Mouse (Mus musculus) forebrain, postnatal 0 days (tissue): ENCODE measurements around the gene Ptprm. TPM values are rescaled to one million over a fixed set of nuclear protein-coding genes. Genes with fewer than 3 reads are reported as not detected.

ENCODE experiments used
- ATAC-seq: fragments of 200-750 bp; cut with Nextera tagmentation; 2 replicates; pipeline ENCODE4 v1.8.0; 2017; ENCODE audit warnings: mild to moderate bottlenecking, moderate library complexity
- DNase-seq: peaks from one replicate; pipeline ENCODE4 v3.0.0-alpha.2; 2015
- H3K27ac ChIP-seq: fragments of 300-500 bp; sonication (generic); 2 replicates; pipeline ENCODE4 v1.5.1; 2014; ENCODE audit warnings: low read depth, mild to moderate bottlenecking, antibody characterized with exemption, low read length, moderate library complexity, mixed read lengths
- H3K27me3 ChIP-seq: fragments of 300-500 bp; sonication (generic); 2 replicates; pipeline ENCODE4 v1.6.1; 2014; ENCODE audit warnings: mild to moderate bottlenecking, low read length, mixed read lengths; ENCODE audit not compliant: insufficient read depth
- H3K36me3 ChIP-seq: fragments of 300-500 bp; sonication (generic); 2 replicates; pipeline ENCODE4 v1.6.1; 2014; ENCODE audit warnings: mild to moderate bottlenecking, moderate library complexity; ENCODE audit not compliant: insufficient read depth
- H3K4me1 ChIP-seq: fragments of 300-500 bp; sonication (generic); 2 replicates; pipeline ENCODE4 v1.6.1; 2014; ENCODE audit warnings: antibody characterized with exemption; ENCODE audit not compliant: insufficient read depth
- H3K4me2 ChIP-seq: fragments of 300-500 bp; sonication (generic); 2 replicates; pipeline ENCODE4 v1.6.1; 2014; ENCODE audit warnings: low read depth, mild to moderate bottlenecking, moderate library complexity
- H3K4me3 ChIP-seq: fragments of 300-500 bp; sonication (generic); 2 replicates; pipeline ENCODE4 v1.5.1; 2014; ENCODE audit warnings: low read depth, low read length, mixed read lengths
- H3K9ac ChIP-seq: fragments of 300-500 bp; sonication (generic); 2 replicates; pipeline ENCODE4 v1.6.1; 2014; ENCODE audit warnings: mild to moderate bottlenecking
- H3K9me3 ChIP-seq: fragments of 300-500 bp; sonication (generic); 2 replicates; pipeline ENCODE4 v1.6.1; 2016; ENCODE audit warnings: low read length
- CTCF ChIP-seq: sonication (generic); IDR thresholded peaks from 2 replicates; pipeline ENCODE4 v1.5.1; 2016; ENCODE audit warnings: antibody characterized with exemption, control low read depth, low read depth
- WGBS: fragments of 180-500 bp; shearing (Covaris S2); extraction: QIAGEN DNeasy Blood & Tissue Kit; methylation state at CpG from one replicate; pipeline ENCODE4 v1.1.7; 2014; 5-methylcytosine and 5-hydroxymethylcytosine counted together
- polyA plus RNA-seq: library from polyadenylated mRNA; unstranded; fragments of >200 nt; fragmentation: Nextera tagmentation; extraction: Ambion mirVana; gene quantifications from 2 replicates; pipeline ENCODE4 v1.2.1, GENCODE M21; 2015
- total RNA-seq: library from RNA; depleted of rRNA; stranded (reverse); fragments of >200 nt; gene quantifications from 2 replicates; pipeline ENCODE4 v1.2.3, GENCODE M21; 2014

Ptprm gene
- total and polyA plus RNA-seq, 2 experiments from 2014 or later, result 12.9 to 33.2 TPM

DNA sequence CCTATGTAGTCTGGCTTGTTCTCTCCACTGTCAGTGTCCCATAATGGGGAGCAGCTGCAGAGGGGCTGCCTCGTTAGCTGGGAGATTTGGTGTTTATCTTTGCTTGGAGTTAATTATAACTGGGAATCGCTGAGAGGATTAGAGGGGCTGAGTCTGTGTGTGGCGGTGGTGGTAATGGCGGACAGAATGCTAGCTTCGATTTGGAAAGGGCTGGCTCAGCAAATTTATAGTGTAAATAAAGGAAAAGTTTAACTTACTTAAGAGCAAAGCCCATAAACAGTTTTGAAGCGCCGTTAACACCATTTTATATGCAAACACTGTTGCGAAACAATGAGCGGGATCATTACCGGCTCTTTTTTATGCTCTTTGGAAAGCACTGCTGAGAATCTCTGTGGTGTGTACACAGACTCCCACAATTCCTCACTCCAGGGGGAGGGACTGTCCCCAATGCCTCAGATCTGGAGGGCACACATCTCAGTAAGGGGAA is 597.2 kb downstream of the Ptprm start:
- Histone ChIP-seq H3K27ac (no peak overlapping the region), H3K4me1 (no peaks in the 10 kb centered on the region), H3K27me3 (no peaks in the 10 kb centered on the region), H3K9me3 (no peaks in the 10 kb centered on the region), H3K4me3 (peak overlapping the region; percentile 17), H3K36me3 (no peaks in the 10 kb centered on the region), H3K4me2 (peak overlapping the region; percentile 41), H3K9ac (no peak overlapping the region)
- TF ChIP-seq CTCF, result no peak
- DNase-seq, result peak; percentile 64
- 9% methylated on average over 10 of the region's 10 CpGs for WGBS
- ATAC-seq, result peak; percentile 86

DNA sequence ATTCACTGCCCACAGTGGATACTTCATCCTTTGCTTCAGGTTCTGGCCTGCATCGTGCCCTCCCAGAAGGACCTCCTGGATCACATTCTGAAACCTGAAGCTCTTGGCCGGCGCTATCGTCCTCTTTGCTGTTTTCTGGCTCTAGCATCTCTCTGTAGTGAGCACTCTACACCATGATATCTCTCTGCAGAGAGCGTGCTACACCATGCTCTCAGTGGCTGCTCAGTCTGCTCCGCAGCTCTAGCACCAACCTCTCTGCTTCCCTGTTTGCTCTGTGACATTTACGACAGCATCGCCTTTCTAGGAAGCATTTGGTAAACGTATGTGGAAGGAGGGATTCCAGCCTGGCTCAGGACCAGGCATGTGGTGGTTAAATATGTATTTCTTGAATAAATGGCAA is 597.8 kb downstream of the Ptprm start:
- Histone ChIP-seq H3K4me2 (peak overlapping the region; percentile 41), H3K27me3 (no peaks in the 10 kb centered on the region), H3K4me1 (no peaks in the 10 kb centered on the region), H3K36me3 (no peaks in the 10 kb centered on the region), H3K4me3 (no peak overlapping the region), H3K9me3 (no peaks in the 10 kb centered on the region), H3K27ac (0 out of 2 replicates have a peak overlapping the region, but pooled peaks have one; percentile 21), H3K9ac (no peak overlapping the region)
- peak; percentile 44 for ATAC-seq
- peak; percentile 50 for DNase-seq
- 60% methylated on average over 9 of the region's 9 CpGs for WGBS
- no peak for TF ChIP-seq CTCF

DNA sequence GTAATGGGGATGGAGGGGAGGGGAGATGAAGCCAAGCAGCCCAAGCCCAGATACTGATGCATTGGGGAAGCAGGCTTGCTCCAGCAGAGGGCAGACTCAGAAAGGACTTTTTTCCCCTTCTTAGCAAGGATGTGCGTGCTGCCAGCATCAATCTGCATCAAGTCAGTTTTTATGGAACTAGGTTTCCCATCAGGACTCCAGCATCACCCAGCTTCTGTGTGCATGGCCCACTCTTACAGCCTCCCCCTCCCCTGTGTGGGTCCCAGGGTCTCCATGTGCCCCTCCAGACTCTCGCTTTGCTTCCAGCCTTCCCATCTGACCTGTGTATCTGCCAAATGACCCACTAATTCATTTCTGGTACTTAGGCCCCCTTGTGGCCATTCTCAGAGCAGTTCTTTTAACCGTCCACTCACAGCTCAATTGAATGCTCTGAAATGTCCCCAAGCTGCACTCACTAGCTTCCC is 599.0 kb downstream of the Ptprm start:
- Histone ChIP-seq H3K36me3 (no peaks in the 10 kb centered on the region), H3K27ac (no peak overlapping the region)
- ATAC-seq, result peak; percentile 40; the same call in 1 of the 2 replicates

DNA sequence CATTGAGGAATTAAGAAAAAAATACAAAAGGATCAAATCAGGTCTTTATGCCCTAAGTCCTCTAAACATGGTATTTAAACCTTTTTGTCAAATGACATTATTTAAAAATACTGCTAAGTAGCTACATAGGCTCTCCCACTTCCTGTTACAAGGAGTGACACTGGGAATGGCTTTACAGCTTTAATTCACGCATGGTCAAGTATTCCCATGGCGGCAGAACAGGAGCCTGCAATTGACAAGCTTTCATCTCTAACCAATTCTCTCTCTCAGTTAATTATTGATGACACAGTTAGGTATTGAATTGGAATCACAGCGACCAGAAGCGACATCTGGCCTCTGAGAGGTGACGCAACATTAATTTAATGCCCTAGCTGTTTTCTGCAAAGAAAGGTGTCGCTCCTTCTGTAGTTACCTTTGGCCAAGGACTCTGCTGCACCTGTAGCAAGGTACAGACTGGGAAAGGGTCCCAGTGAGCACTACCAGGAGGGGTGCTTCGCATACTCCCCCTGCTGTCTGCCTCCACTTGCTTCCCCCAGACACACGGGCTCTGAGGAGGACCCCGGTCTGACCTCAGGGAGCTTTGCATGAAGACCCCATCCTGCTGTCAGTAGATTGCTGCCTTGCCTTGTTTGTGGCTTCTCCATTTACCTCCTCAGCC is 599.9 kb downstream of the Ptprm start:
- no peaks in the 10 kb centered on the region for H3K36me3 ChIP-seq
- no peak overlapping the region for H3K4me3 ChIP-seq
- H3K4me1 ChIP-seq, result no peaks in the 10 kb centered on the region
- H3K27me3 ChIP-seq, result no peaks in the 10 kb centered on the region
- H3K9me3 ChIP-seq, result no peaks in the 10 kb centered on the region
- H3K9ac ChIP-seq, result no peak overlapping the region
- no peak for DNase-seq
- no peak overlapping the region for H3K4me2 ChIP-seq
- no peak for ATAC-seq
- no peak for TF ChIP-seq CTCF
- WGBS, result 78% methylated on average over 9 of the region's 9 CpGs
- H3K27ac ChIP-seq, result no peak overlapping the region

More for the DNA sequence above, 599.0 kb downstream of the Ptprm start:
- peak; percentile 66 for TF ChIP-seq CTCF
- no peaks in the 10 kb centered on the region for H3K9me3 ChIP-seq
- H3K4me2 ChIP-seq, result no peak overlapping the region
- no peak overlapping the region for H3K9ac ChIP-seq
- no peaks in the 10 kb centered on the region for H3K4me1 ChIP-seq
- WGBS, result 12% methylated on average over 3 of the region's 3 CpGs
- no peak overlapping the region for H3K4me3 ChIP-seq
- DNase-seq, result peak; percentile 77
- H3K27me3 ChIP-seq, result no peaks in the 10 kb centered on the region

DNA sequence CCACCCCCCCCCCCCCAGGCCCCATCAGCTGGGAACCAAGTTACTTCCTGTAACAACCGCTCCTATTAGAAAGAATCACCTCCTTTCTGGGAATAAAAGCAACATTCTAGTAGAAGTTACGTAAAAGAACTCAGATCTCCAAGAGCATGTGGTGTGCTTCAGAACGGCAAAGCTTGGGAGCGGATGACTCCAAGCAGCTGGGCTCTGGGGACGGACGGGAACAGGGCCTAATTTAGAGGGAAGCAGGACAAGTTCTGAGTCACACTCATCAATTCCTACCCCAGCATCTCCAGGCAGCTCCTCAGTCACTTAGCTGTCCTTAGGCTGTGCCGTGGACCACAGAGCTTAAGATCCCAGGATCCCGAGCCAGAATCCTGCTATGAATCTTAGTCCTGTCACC is 602.5 kb downstream of the Ptprm start:
- DNase-seq, result no peak
- H3K27me3 ChIP-seq, result no peaks in the 10 kb centered on the region
- H3K9ac ChIP-seq, result no peak overlapping the region
- H3K4me2 ChIP-seq, result no peak overlapping the region
- H3K4me1 ChIP-seq, result no peaks in the 10 kb centered on the region
- no peak overlapping the region for H3K4me3 ChIP-seq
- 90% methylated on average over 8 of the region's 8 CpGs for WGBS
- H3K27ac ChIP-seq, result no peak overlapping the region
- no peaks in the 10 kb centered on the region for H3K9me3 ChIP-seq
- TF ChIP-seq CTCF, result no peak
- no peaks in the 10 kb centered on the region for H3K36me3 ChIP-seq
- ATAC-seq, result no peak

DNA sequence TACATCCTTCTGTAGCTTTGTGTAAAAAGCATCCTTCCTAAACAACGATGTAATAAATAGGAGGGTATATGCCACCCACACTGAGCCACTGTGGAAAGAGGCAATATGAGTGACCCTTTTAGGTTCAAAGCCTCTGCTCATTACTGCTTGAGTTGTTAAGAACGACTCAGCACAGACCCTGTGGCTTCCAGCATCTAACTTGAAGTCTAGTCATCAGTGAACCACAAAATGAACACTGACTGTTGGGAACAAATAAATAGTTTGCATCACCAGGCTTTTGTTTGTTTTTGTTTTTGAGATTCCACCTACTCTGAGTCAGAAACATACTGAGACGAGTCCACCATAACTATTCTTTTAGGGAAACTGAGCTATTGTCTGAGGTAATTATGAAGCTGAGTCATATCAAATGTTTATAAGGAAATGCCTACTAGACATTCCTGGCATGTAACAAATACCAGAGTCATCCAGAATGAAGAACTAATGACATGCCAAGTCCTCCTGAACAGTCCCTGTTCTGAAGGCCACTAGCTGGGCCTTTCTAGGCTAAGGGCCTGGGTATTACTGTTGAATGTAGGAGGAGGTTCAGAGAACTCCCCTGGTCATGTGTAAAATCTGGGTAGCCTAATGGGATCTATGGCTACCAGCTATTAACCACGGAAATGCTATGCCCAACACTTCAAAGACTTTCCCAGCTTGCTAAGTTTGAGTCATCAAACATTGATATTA is 603.6 kb downstream of the Ptprm start:
- H3K9ac ChIP-seq, result no peak overlapping the region
- H3K9me3 ChIP-seq, result no peaks in the 10 kb centered on the region
- no peak overlapping the region for H3K4me3 ChIP-seq
- H3K36me3 ChIP-seq, result no peaks in the 10 kb centered on the region
- H3K27ac ChIP-seq, result no peak overlapping the region
- H3K4me2 ChIP-seq, result no peak overlapping the region
- no peak for TF ChIP-seq CTCF
- no peak for ATAC-seq
- no peaks in the 10 kb centered on the region for H3K27me3 ChIP-seq
- WGBS, result 69% methylated on average over 4 of the region's 4 CpGs
- H3K4me1 ChIP-seq, result no peaks in the 10 kb centered on the region
- no peak for DNase-seq

DNA sequence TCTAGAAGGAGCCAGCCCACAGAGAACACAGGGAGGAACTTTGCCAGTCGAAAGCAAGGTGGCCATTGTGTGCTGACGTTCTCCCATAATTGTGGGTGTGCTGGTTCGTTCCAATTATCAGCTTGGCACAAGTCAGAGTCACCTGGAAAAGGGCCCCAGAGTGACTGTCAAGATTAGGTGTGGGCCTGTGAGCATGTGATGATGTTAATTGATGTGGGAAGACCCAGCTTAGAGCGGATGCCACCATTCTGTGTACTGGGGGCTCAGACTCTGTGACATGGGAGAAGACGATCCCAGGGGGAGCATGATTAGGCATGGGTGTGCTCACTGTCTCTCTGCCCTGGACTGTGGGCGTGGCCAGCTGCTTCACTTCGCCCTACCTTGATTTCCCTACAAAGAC is 604.3 kb downstream of the Ptprm start:
- DNase-seq (no peak), ATAC-seq (no peak)
- no peaks in the 10 kb centered on the region for H3K27me3 ChIP-seq
- 74% methylated on average over 7 of the region's 7 CpGs for WGBS
- no peak overlapping the region for H3K9ac ChIP-seq
- H3K27ac ChIP-seq, result no peak overlapping the region
- H3K9me3 ChIP-seq, result no peaks in the 10 kb centered on the region
- TF ChIP-seq CTCF, result no peak
- H3K36me3 ChIP-seq, result no peaks in the 10 kb centered on the region
- no peak overlapping the region for H3K4me2 ChIP-seq
- no peak overlapping the region for H3K4me3 ChIP-seq
- no peaks in the 10 kb centered on the region for H3K4me1 ChIP-seq
